Mouse (Mus musculus) WW6 (cell line): Measurements from ENCODE around the gene Olfr393.

ENCODE experiments used
- DNase-seq: peaks from one replicate; pipeline ENCODE4 v3.0.0-alpha.2; 2013; ENCODE audit warnings: low read depth, low spot score

Olfr393 gene

GRCm38 (mm10) chr11:73851354-73851753, at the start of gene Olfr393:
Gene Olfr393 (minus strand): TSS chr11:73851454.
- DNase-seq = no peak

GRCm38 (mm10) chr11:73890671-73891070, 39.4 kb upstream of the Olfr393 start, which contains the start of gene Olfr394:
Gene Olfr394 (minus strand): TSS chr11:73890771.
- DNase-seq = no peak

GRCm38 (mm10) chr11:73816949-73817348, 34.3 kb downstream of the Olfr393 start, which contains the start of gene Olfr392:
Gene Olfr392 (minus strand): TSS chr11:73817049.
- no peak for DNase-seq

DNA sequence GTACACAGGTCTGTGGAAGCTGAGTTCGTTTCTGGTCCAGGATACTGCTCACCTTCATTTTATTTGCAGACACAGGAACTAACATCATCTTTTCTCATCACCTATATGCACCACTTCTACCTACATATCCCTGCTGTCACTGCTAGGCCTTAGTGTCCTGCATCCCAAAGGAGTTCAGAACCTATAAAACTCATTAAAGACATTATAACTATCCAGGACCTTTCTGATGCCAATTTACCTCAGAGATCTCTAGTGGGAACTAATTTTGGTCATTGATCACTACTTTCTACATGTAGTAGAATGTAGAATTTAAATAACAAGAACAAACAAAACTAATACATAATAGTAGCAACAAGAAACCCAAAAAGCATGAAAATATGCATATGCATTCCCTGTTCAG, 48.3 kb downstream of the Olfr393 start, which contains the start of gene Olfr391-ps:
Gene Olfr391-ps, minus strand, starts transcription at position 101 of the 400 bp plus-strand sequence.
- no peak for DNase-seq
